Mouse (Mus musculus) testis, adult 2 months (tissue): ENCODE measurements around the gene Pzp.

Experiments used
- CTCF ChIP-seq: fragments of 200-500 bp; IDR thresholded peaks from 2 replicates; pipeline ENCODE4 v1.5.1; 2012; ENCODE audit warnings: low read depth, mild to moderate bottlenecking, inconsistent platforms, low read length, moderate library complexity; ENCODE audit not compliant: control insufficient read depth, insufficient read depth, insufficient replicate concordance
- POLR2A ChIP-seq: fragments of 200-500 bp; IDR thresholded peaks from 2 replicates; pipeline ENCODE4 v1.6.1; 2012; ENCODE audit warnings: low read depth, mild to moderate bottlenecking, inconsistent platforms, low read length, moderate library complexity; ENCODE audit not compliant: control insufficient read depth

GRCm38 (mm10) chr6:128494646-128495331 is 31.7 kb downstream of the Pzp start:
- TF ChIP-seq CTCF (no peak), POLR2A (no peak)
